Mouse (Mus musculus): ENCODE measurements at regions not wholly inside any gene's neighbourhood (a gene's known extent, or its start where the extent isn't known, plus 50 kb on each side); places are given as distances from the start of the nearest gene placed in this dataset.

- TF ChIP-seq CTCF (IDR thresholded peaks at IDR 0.05) (no peak), EP300 (IDR thresholded peaks at IDR 0.05; ENCODE audit: insufficient read depth, low read depth, low read length) (no peak), POLR2A (IDR thresholded peaks at IDR 0.05; ENCODE audit: insufficient read depth, low read depth, low read length) (no peak)
Observed at GRCm38 (mm10) chr6:103381030-103381429, 129.4 kb upstream of the Chl1 start.

Data from heart, adult 2 months (tissue).